Mouse (Mus musculus): ENCODE data around the gene Gm4027.
"Not testable (repeated sequence)": the region's sequence is repeated elsewhere in the genome, so short reads cannot be mapped to it uniquely, and the experiment has no call there.

- not testable (repeated sequence) for TF ChIP-seq CTCF (IDR thresholded peaks at IDR 0.05; ENCODE audit: control insufficient read depth, insufficient read depth, insufficient replicate concordance, low read depth, low read length); POLR2A (IDR thresholded peaks at IDR 0.05; ENCODE audit: control insufficient read depth, low read depth, low read length)
Measured at GRCm38 (mm10) chr12:87652916-87653703, 34.4 kb downstream of the Gm4027 start.
